ENCODE assay signal across 15 mouse cellular contexts in genomic region chr16:12764608-12765007, GRCm38 (mm10).
A peak's percentile ranks its signal among the peaks of the same experiment; 100 is the strongest.
DNase-seq lines count a peak whose midpoint lies in the region; ATAC-seq and TF ChIP-seq lines count a peak whose summit lies in the region.
"Had no signal": no experiment of that assay in that cellular context is flagged by ENCODE, and none has a peak within 500 bp of the region (broad histone marks: within the 10 kb centered on the region; RNA-seq: fewer than 3 reads in every experiment).

No protein-coding gene starts in this region.

- no peak overlapping the region for H3K9ac ChIP-seq in hindbrain, postnatal 0 days (replicated peaks; ENCODE audit: low read length)
- H3K9ac ChIP-seq in hindbrain, embryonic 14.5 days = no peak overlapping the region
- no peak overlapping the region for H3K9ac ChIP-seq in midbrain, embryonic 16.5 days (ENCODE audit: low read depth, low read length)
- H3K9ac ChIP-seq: hindbrain, embryonic 15.5 days; midbrain, embryonic 15.5 days; neural tube, embryonic 12.5 days had no signal

- no peaks in the 10 kb centered on the region for H3K4me1 ChIP-seq in hindbrain, postnatal 0 days (ENCODE audit: insufficient read depth, low read length)
- H3K4me1 ChIP-seq in hindbrain, embryonic 14.5 days (replicated peaks; ENCODE audit: control insufficient read depth, insufficient read depth, low read length) = no peaks in the 10 kb centered on the region
- no peaks in the 10 kb centered on the region for H3K4me1 ChIP-seq in limb, embryonic 10.5 days
- H3K4me1 ChIP-seq in midbrain, embryonic 16.5 days (ENCODE audit: control insufficient read depth, insufficient read depth, low read length) = no peaks in the 10 kb centered on the region
- H3K4me1 ChIP-seq: hindbrain, embryonic 15.5 days; midbrain, embryonic 15.5 days; neural tube, embryonic 12.5 days had no signal

- 81% methylated on average over 1 of the region's 1 CpGs for WGBS in hindbrain, postnatal 0 days
- WGBS in hindbrain, embryonic 14.5 days = 92% methylated on average over 1 of the region's 1 CpGs
- WGBS in limb, embryonic 10.5 days = 86% methylated on average over 1 of the region's 1 CpGs
- WGBS in midbrain, embryonic 16.5 days = 91% methylated on average over 1 of the region's 1 CpGs

- no peak overlapping the region for H3K4me2 ChIP-seq in hindbrain, postnatal 0 days (ENCODE audit: low read depth, low read length)
- no peak overlapping the region for H3K4me2 ChIP-seq in hindbrain, embryonic 14.5 days (replicated peaks)
- H3K4me2 ChIP-seq in midbrain, embryonic 16.5 days (ENCODE audit: low read length) = no peak overlapping the region
- H3K4me2 ChIP-seq: hindbrain, embryonic 15.5 days; liver, embryonic 11.5 days; midbrain, embryonic 15.5 days; neural tube, embryonic 12.5 days had no signal

- intact Hi-C loops in left cerebral cortex, adult 2 months (cut with DNase I) = no loop called here

- H3K4me3 ChIP-seq in hindbrain, postnatal 0 days (ENCODE audit: low read length) = no peak overlapping the region
- no peak overlapping the region for H3K4me3 ChIP-seq in hindbrain, embryonic 14.5 days (replicated peaks; ENCODE audit: low read length)
- H3K4me3 ChIP-seq in left cerebral cortex, adult 2 months = no peak overlapping the region
- H3K4me3 ChIP-seq in limb, embryonic 10.5 days = no peak overlapping the region
- no peak overlapping the region for H3K4me3 ChIP-seq in midbrain, embryonic 16.5 days (ENCODE audit: low read depth, low read length)
- H3K4me3 ChIP-seq: hindbrain, embryonic 15.5 days; midbrain, embryonic 15.5 days; neural tube, embryonic 12.5 days had no signal

- no peaks in the 10 kb centered on the region for H3K27me3 ChIP-seq in hindbrain, postnatal 0 days (ENCODE audit: insufficient read depth, low read length)
- H3K27me3 ChIP-seq in hindbrain, embryonic 14.5 days (ENCODE audit: control insufficient read depth, insufficient read depth, low read length) = no peaks in the 10 kb centered on the region
- no peaks in the 10 kb centered on the region for H3K27me3 ChIP-seq in limb, embryonic 10.5 days (ENCODE audit: low read depth, poor library complexity, severe bottlenecking)
- H3K27me3 ChIP-seq in midbrain, embryonic 16.5 days (ENCODE audit: control insufficient read depth, insufficient read depth, low read depth, low read length) = no peaks in the 10 kb centered on the region
- H3K27me3 ChIP-seq: hindbrain, embryonic 15.5 days; midbrain, embryonic 15.5 days; neural tube, embryonic 12.5 days had no signal

- peak; percentile 13 for DNase-seq in hindbrain, postnatal 0 days (ENCODE audit: low spot score)
- no peak for DNase-seq in hindbrain, embryonic 14.5 days (ENCODE audit: low spot score)
- DNase-seq in Muller cell, postnatal 12 days (ENCODE audit: inconsistent ontology term) = peak; percentile 12
- DNase-seq in adipocyte (ENCODE audit: low spot score) = peak; percentile 7
- peak; percentile 9 to 34 for DNase-seq in left cerebral cortex, adult 2 months (ENCODE audit: extremely low spot score in 1 of 2, low spot score in 2 of 2)
- DNase-seq in limb, embryonic 10.5 days (ENCODE audit: low spot score) = no peak
- DNase-seq: cerebellum, adult 2 months; gastrocnemius, postnatal 10 days; kidney, adult 2 months; thymus, postnatal 25 days had no signal

- H3K27ac ChIP-seq in hindbrain, postnatal 0 days = no peak overlapping the region
- H3K27ac ChIP-seq in hindbrain, embryonic 14.5 days = no peak overlapping the region
- H3K27ac ChIP-seq in left cerebral cortex, adult 2 months = no peak overlapping the region
- no peak overlapping the region for H3K27ac ChIP-seq in limb, embryonic 10.5 days
- H3K27ac ChIP-seq in midbrain, embryonic 16.5 days (ENCODE audit: low read length) = no peak overlapping the region
- H3K27ac ChIP-seq: hindbrain, embryonic 15.5 days; midbrain, embryonic 15.5 days; neural tube, embryonic 12.5 days had no signal

- no peak for TF ChIP-seq CTCF in hindbrain, postnatal 0 days (IDR thresholded peaks at IDR 0.05; ENCODE audit: low read depth)
- TF ChIP-seq CTCF in left cerebral cortex, adult 2 months (IDR thresholded peaks at IDR 0.05) = no peak

- H3K36me3 ChIP-seq in hindbrain, postnatal 0 days (ENCODE audit: insufficient read depth, low read length) = no peaks in the 10 kb centered on the region
- no peaks in the 10 kb centered on the region for H3K36me3 ChIP-seq in hindbrain, embryonic 14.5 days (replicated peaks; ENCODE audit: control insufficient read depth, insufficient read depth)
- no peaks in the 10 kb centered on the region for H3K36me3 ChIP-seq in limb, embryonic 10.5 days
- H3K36me3 ChIP-seq in midbrain, embryonic 16.5 days (ENCODE audit: control insufficient read depth, insufficient read depth, low read length) = no peaks in the 10 kb centered on the region
- H3K36me3 ChIP-seq: hindbrain, embryonic 15.5 days; midbrain, embryonic 15.5 days; neural tube, embryonic 12.5 days had no signal

- ATAC-seq in hindbrain, postnatal 0 days = no peak
- no peak for ATAC-seq in hindbrain, embryonic 14.5 days (ENCODE audit: low FRiP score)
- no peak for ATAC-seq in midbrain, embryonic 16.5 days
- ATAC-seq: midbrain, embryonic 15.5 days had no signal

- no peaks in the 10 kb centered on the region for H3K9me3 ChIP-seq in hindbrain, postnatal 0 days (ENCODE audit: low read length)
- no peaks in the 10 kb centered on the region for H3K9me3 ChIP-seq in hindbrain, embryonic 14.5 days (ENCODE audit: control insufficient read depth, low read length)
- no peaks in the 10 kb centered on the region for H3K9me3 ChIP-seq in limb, embryonic 10.5 days (replicated peaks)
- no peaks in the 10 kb centered on the region for H3K9me3 ChIP-seq in midbrain, embryonic 16.5 days (replicated peaks; ENCODE audit: control insufficient read depth, low read length, poor library complexity, severe bottlenecking)
- H3K9me3 ChIP-seq: hindbrain, embryonic 15.5 days; midbrain, embryonic 15.5 days; neural tube, embryonic 12.5 days had no signal

Comparison
In these comparisons a context has a peak if more than half of its experiments do, and no peak if none do; other contexts are left out.
1. DNase-seq: peak in hindbrain, postnatal 0 days (single experiment), Muller cell, postnatal 12 days (single experiment), adipocyte (single experiment) and left cerebral cortex, adult 2 months (2 of 2); none in hindbrain, embryonic 14.5 days (single experiment) and limb, embryonic 10.5 days (single experiment).